Mouse (Mus musculus) heart, embryonic 10.5 days (tissue): Measurements from ENCODE around the gene Stx7. TPM values are rescaled to one million over a fixed set of nuclear protein-coding genes. Genes with fewer than 3 reads are reported as not detected.
"Not testable (repeated sequence)": the region's sequence is repeated elsewhere in the genome, so short reads cannot be mapped to it uniquely, and the experiment has no call there.

Source experiments
- DNase-seq: peaks from one replicate; pipeline ENCODE4 v3.0.0-alpha.2; 2017; ENCODE audit warnings: low spot score
- H3K27ac ChIP-seq: fragments of 300-500 bp; sonication (generic); 2 replicates; pipeline ENCODE4 v1.5.1; 2016; ENCODE audit warnings: mild to moderate bottlenecking
- H3K27me3 ChIP-seq: fragments of 300-500 bp; sonication (generic); 2 replicates; pipeline ENCODE4 v1.6.1; 2016; ENCODE audit warnings: mild to moderate bottlenecking; ENCODE audit not compliant: poor library complexity, insufficient read depth, severe bottlenecking
- H3K36me3 ChIP-seq: fragments of 300-500 bp; sonication (generic); 2 replicates; pipeline ENCODE4 v1.6.1; 2016; ENCODE audit warnings: mild to moderate bottlenecking, moderate library complexity
- H3K4me1 ChIP-seq: fragments of 300-500 bp; sonication (generic); 2 replicates; pipeline ENCODE4 v1.6.1; 2016; ENCODE audit warnings: mild to moderate bottlenecking
- H3K4me3 ChIP-seq: fragments of 300-500 bp; sonication (generic); 2 replicates; pipeline ENCODE4 v1.5.1; 2016; ENCODE audit warnings: mild to moderate bottlenecking, moderate library complexity
- H3K9me3 ChIP-seq: fragments of 300-500 bp; sonication (generic); 2 replicates; pipeline ENCODE4 v1.6.1; 2016; ENCODE audit warnings: mild to moderate bottlenecking, moderate library complexity
- WGBS: fragments of 180-500 bp; shearing (Covaris S2); methylation state at CpG from one replicate; pipeline ENCODE4 v1.1.7; 2016; 5-methylcytosine and 5-hydroxymethylcytosine counted together
- polyA plus RNA-seq: library from polyadenylated mRNA; unstranded; fragments of >200 nt; fragmentation: Nextera tagmentation; extraction: Ambion mirVana; gene quantifications from 2 replicates; pipeline ENCODE4 v1.2.1, GENCODE M21; 2016

The Stx7 gene
- polyA plus RNA-seq = 78.7 and 81.8 TPM in 2 replicates

DNA sequence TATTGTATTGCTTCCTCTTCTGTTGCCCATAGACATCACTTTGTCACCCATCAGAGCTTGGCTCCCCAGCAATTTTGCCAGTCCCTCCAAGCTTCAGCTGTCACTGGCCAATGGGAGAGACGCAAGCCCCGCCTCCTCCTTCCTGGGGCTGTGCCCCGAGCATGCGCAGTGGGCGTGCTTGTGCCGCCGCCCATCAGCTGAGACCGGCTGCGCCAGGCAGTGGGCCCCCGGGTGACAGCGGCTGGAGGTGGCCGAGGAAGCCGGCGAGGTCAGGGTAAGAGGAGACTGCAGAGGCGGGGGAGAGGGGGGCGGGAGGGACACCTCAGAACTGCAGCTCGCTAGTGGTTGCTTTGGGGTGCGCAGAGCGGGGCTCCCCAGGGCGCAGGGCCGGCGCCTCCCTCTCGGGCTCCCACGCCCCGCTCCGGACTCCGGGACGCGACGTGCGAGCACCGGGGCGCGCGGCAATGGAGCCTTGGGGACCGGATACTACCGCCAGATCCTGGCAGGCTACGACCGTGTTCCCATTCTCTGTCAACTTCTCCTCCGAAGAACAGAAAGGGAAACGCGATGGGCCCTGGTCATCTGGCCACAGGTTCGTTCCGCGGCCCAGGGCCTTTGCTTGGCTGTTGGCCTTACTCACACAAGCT is at the start of gene Stx7:
Gene Stx7, plus strand, starts transcription at position 168 of the 647 bp plus-strand sequence.
- Histone ChIP-seq H3K4me3 (peak within 1 kb of the TSS; percentile 85), H3K36me3 (peaks cover 8% of the 10 kb centered on the region; the same call in 1 of the 2 replicates), H3K27ac (peak within 1 kb of the TSS; percentile 94), H3K27me3 (no peaks in the 10 kb centered on the region), H3K4me1 (peaks cover 8% of the 10 kb centered on the region; the same call in 1 of the 2 replicates), H3K9me3 (no peaks in the 10 kb centered on the region)
- WGBS = under 1% methylated on average over 44 of the region's 45 CpGs
- peak; percentile 96 for DNase-seq

DNA sequence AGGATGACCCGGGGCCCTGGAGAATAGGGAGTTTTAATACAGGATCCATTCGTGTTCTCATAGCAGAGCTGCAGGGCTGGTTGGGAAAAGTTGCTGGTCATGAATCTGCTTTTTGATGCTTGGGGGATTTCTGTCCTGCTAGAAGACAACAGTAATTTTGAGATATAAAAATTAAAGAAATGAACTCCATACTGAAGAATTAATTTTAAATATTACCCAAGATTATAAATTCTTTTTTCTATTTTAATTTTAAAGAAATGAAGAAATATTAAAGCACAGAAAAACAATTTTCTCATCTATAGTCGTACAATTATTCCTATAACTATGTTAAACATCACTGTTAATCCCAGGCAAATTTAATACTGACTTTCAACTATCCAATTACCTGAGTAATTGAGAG is 47.3 kb upstream of the Stx7 start, which contains the start of gene Taar8c:
Gene Taar8c, minus strand, starts transcription at position 101 of the 400 bp plus-strand sequence.
- not testable (repeated sequence) for DNase-seq, H3K27ac ChIP-seq, H3K4me3 ChIP-seq, H3K36me3 ChIP-seq, H3K4me1 ChIP-seq, H3K27me3 ChIP-seq, H3K9me3 ChIP-seq
- WGBS = 72% methylated on average over 1 of the region's 3 CpGs

DNA sequence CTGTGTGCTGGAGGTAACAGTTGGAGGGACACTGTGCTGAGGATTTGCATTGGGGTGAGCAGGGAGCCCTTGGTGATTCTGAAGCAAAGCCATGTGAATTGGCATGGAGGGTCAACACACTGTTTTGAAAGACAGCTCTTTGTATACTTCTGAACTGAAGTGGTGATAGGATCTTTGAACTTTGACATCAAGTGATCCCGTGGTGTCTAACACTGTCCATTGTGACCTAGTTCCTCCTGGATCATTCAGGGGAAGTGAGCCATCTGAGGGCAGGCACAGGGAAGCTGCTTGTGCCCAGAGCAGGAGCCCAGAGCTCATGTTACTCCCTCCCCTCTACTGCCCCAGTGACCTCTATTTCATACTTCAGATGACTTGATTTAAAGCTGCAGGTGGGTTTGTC is 45.8 kb upstream of the Stx7 start:
- 21% methylated on average over 1 of the region's 1 CpGs for WGBS
- not testable (repeated sequence) for H3K27ac ChIP-seq, H3K4me3 ChIP-seq, H3K9me3 ChIP-seq, H3K27me3 ChIP-seq, H3K4me1 ChIP-seq, H3K36me3 ChIP-seq, DNase-seq

DNA sequence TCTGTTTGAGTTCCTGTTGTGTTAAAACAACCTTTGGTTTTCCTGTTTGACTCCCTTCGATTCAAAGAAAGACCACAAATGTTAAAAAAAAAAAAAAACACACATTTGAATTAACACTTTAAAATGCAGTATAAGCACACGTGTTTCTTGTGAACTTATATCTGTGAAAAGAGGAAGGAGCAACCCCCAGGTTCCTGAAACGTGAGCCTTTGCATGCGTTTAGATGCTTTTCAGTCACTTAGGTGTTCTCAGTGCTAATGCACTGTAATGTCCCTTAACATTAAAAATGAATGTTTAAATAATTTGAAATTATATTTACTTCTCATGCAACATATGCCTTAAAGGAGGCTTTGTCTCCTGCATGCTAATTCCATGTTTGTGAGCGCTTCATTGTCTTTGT is 41.4 kb upstream of the Stx7 start:
- H3K27me3 ChIP-seq = no peaks in the 10 kb centered on the region
- no peak overlapping the region for H3K27ac ChIP-seq
- H3K9me3 ChIP-seq = no peaks in the 10 kb centered on the region
- 65% methylated on average over 5 of the region's 5 CpGs for WGBS
- no peak for DNase-seq
- no peak overlapping the region for H3K4me3 ChIP-seq
- no peaks in the 10 kb centered on the region for H3K36me3 ChIP-seq
- H3K4me1 ChIP-seq = no peaks in the 10 kb centered on the region

- Histone ChIP-seq H3K4me1 (no peaks in the 10 kb centered on the region), H3K9me3 (no peaks in the 10 kb centered on the region), H3K27me3 (no peaks in the 10 kb centered on the region), H3K27ac (no peak overlapping the region), H3K4me3 (no peak overlapping the region), H3K36me3 (no peaks in the 10 kb centered on the region)
- 70% methylated on average over 3 of the region's 3 CpGs for WGBS
- DNase-seq = no peak
Observed at GRCm38 (mm10) chr10:24108236-24108635, 40.9 kb upstream of the Stx7 start.

GRCm38 (mm10) chr10:24109434-24109833 is 39.7 kb upstream of the Stx7 start, which contains the start of gene Taar9:
Gene Taar9, minus strand, starts transcription at chr10:24109534.
- not testable (repeated sequence) for H3K27ac ChIP-seq, H3K27me3 ChIP-seq, H3K36me3 ChIP-seq, DNase-seq, H3K4me1 ChIP-seq, H3K4me3 ChIP-seq, H3K9me3 ChIP-seq
- WGBS = 80% methylated on average over 8 of the region's 8 CpGs

- 49% methylated on average over 6 of the region's 6 CpGs for WGBS
- Histone ChIP-seq H3K9me3 (peaks cover 4% of the 10 kb centered on the region; the same call in 1 of the 2 replicates), H3K27me3 (no peaks in the 10 kb centered on the region), H3K4me1 (no peaks in the 10 kb centered on the region), H3K36me3 (no peaks in the 10 kb centered on the region), H3K27ac (no peak overlapping the region), H3K4me3 (no peak overlapping the region)
- DNase-seq = no peak
Observed at GRCm38 (mm10) chr10:24111116-24111778, 37.9 kb upstream of the Stx7 start.

DNA sequence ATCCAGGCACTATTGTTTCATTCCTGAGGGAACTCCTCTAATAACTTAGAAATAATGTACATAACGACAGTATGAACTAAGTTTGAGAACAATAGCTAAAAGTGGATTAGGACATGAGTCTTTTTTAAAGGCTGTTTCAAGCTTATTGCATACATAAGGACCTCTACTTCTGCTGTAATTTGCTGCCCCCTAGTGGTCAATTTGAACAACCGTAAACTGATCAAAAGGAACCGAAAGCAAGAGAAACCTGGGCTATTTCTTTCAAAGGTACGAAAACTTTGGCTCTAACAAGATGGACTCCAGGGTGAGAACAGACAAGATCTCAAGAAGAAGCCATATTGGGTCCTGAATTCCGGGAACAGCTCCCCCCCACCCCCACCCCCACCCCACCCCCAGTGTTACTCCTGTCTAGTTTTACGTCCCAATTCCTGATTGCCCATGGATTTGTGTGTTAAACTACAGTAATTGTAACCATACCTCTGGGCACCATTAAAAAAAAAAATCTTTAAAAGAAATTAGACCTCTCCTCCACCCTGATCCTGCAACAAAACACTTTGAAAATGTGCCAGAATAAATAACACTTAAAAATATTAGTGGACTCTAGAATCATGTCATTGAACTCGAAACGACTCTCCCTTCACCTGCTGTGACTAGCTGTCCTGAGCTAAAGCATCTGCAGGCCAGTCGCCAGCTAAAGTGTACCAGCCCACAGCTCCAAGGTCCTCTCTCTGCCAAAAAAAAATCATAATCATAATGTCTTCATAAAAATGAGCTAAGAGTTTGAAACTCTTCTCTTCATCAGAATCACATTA is 17.4 kb upstream of the Stx7 start:
- peaks cover 17% of the 10 kb centered on the region for H3K4me1 ChIP-seq
- DNase-seq = no peak
- H3K27me3 ChIP-seq = no peaks in the 10 kb centered on the region
- 30% methylated on average over 9 of the region's 9 CpGs for WGBS
- 0 out of 2 replicates have a peak overlapping the region, but pooled peaks have one; percentile 62 for H3K27ac ChIP-seq
- no peaks in the 10 kb centered on the region for H3K9me3 ChIP-seq
- H3K4me3 ChIP-seq = peak overlapping the region; percentile 42
- H3K36me3 ChIP-seq = no peaks in the 10 kb centered on the region

DNA sequence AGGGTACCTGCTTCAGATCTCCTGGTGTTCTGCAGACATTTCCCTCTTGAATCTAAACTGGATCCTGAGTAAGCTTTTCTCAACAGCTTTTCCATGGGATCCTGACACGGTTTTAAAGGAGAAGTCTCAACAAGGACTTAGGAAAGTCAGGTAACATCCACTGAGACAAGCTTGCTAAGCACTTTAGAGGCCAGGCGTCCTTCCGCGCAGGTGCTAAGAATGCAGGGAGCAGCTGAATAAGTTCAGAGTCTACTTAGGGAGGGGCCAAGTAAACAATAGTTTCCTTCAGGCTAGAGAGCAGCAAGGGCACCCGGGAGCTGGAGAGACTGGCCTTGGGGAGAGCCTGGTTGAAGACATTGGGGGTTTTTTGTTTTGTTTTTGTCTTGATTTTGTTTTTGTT is 16.8 kb upstream of the Stx7 start:
- Histone ChIP-seq H3K4me3 (no peak overlapping the region), H3K9me3 (no peaks in the 10 kb centered on the region), H3K36me3 (no peaks in the 10 kb centered on the region), H3K4me1 (peaks cover 17% of the 10 kb centered on the region), H3K27ac (peak overlapping the region; percentile 48; the same call in 1 of the 2 replicates), H3K27me3 (no peaks in the 10 kb centered on the region)
- WGBS = 17% methylated on average over 5 of the region's 5 CpGs
- no peak for DNase-seq

- Histone ChIP-seq H3K9me3 (no peaks in the 10 kb centered on the region), H3K27me3 (no peaks in the 10 kb centered on the region), H3K27ac (peak overlapping the region; percentile 42; the same call in 1 of the 2 replicates), H3K4me1 (peaks cover 17% of the 10 kb centered on the region), H3K36me3 (no peaks in the 10 kb centered on the region), H3K4me3 (no peak overlapping the region)
- DNase-seq = no peak
- 24% methylated on average over 2 of the region's 2 CpGs for WGBS
Observed at GRCm38 (mm10) chr10:24133132-24133531, 16.0 kb upstream of the Stx7 start.

DNA sequence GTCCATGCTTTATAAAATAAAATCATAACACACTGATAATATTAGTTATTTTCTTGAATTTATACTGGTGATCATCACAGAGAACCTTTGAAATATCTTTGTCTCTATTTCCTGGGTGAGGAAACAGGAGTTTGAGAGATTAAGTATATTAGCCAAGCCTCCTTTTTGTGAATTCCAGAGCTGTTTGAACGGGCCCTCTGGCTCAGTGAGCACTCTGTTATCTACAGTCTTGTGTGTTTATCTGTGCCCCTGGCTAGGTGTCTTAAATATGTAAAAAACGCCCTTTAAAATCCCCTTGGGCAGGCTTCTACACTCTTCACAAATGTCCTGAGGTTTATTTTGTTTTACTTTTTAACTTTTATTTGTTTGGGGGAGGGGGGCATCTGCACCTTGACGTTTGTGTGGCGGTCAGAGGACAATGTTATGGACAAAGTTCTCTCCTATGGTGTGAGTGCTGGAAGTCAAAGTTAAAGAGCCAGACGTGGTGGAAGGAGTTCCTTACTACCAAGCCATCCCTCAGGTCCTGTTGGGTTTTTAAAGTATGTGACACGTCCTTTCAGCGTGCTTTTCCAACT is 14.9 kb upstream of the Stx7 start:
- Histone ChIP-seq H3K4me1 (peaks cover 17% of the 10 kb centered on the region), H3K27ac (no peak overlapping the region), H3K9me3 (no peaks in the 10 kb centered on the region), H3K36me3 (no peaks in the 10 kb centered on the region), H3K27me3 (no peaks in the 10 kb centered on the region), H3K4me3 (no peak overlapping the region)
- DNase-seq = no peak
- WGBS = 39% methylated on average over 7 of the region's 7 CpGs

DNA sequence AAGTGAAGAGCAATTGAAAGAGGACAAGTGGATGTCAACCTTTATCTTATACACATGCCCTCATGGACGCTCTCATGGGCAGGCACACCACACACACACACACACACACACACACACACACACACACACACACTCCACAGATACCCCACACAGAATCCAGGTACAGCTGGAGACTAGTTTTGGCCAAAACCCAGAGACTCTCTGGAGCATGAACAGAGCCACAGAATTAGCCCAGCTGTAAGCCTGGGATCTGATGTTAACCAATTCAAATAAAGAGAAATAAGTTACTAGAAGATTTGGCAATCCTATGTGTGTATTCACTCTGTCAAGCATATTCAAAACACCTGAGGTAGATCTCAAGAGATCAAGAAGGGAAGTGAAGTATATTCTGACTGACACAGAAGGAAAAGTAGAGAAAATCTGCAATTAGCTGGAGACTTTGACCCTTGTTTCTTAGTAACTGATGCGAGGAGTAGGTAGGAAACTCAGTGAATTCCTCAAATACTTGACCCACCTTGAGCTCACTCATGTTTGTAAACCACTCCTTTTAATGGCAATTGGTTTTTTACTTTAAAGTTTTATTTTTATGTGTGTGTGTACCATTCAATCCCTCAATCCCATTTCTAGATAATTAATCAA is 10.4 kb upstream of the Stx7 start:
- Histone ChIP-seq H3K4me1 (0 out of 2 replicates have a peak, but pooled peaks cover 7% of the 10 kb centered on the region), H3K4me3 (no peak overlapping the region), H3K27ac (no peak overlapping the region), H3K27me3 (no peaks in the 10 kb centered on the region), H3K9me3 (no peaks in the 10 kb centered on the region), H3K36me3 (no peaks in the 10 kb centered on the region)
- no peak for DNase-seq
- 74% methylated on average over 2 of the region's 2 CpGs for WGBS
